Mouse (Mus musculus): ENCODE measurements around the gene Cyp2c65. TPM values are rescaled to one million over a fixed set of nuclear protein-coding genes. Genes with fewer than 3 reads are reported as not detected.
"Not testable (repeated sequence)": the region's sequence is repeated elsewhere in the genome, so short reads cannot be mapped to it uniquely, and the experiment has no call there.

Gene Cyp2c65
- total RNA-seq (2014; rRNA removed) = 0.23 TPM in 1 of 2 replicates, not detected in the other
- polyA plus RNA-seq (2015; fragmentation: Nextera tagmentation; extraction: Ambion mirVana) = not detected in 2 replicates

- Histone ChIP-seq H3K36me3 (ENCODE audit: insufficient read depth) (no peaks in the 10 kb centered on the region), H3K27me3 (ENCODE audit: insufficient read depth, low read length) (no peaks in the 10 kb centered on the region), H3K9me3 (ENCODE audit: low read length) (no peaks in the 10 kb centered on the region), H3K27ac (ENCODE audit: low read depth, low read length) (no peak within 1 kb of the TSS), H3K9ac (no peak within 1 kb of the TSS), H3K4me2 (ENCODE audit: low read depth) (no peak within 1 kb of the TSS), H3K4me1 (ENCODE audit: insufficient read depth) (no peaks in the 10 kb centered on the region), H3K4me3 (ENCODE audit: low read depth, low read length) (no peak within 1 kb of the TSS)
- no peak for TF ChIP-seq CTCF (IDR thresholded peaks at IDR 0.05; ENCODE audit: low read depth)
- WGBS = 68% methylated on average over 2 of the region's 2 CpGs
- no peak for ATAC-seq
- DNase-seq = no peak
These were observed at the start of gene Cyp2c65 for GRCm38 (mm10) chr19:39060719-39061118. Gene Cyp2c65, plus strand, starts transcription at chr19:39061015.

GRCm38 (mm10) chr19:39057928-39058327 is 2.9 kb upstream of the Cyp2c65 start:
- Histone ChIP-seq H3K27me3 (ENCODE audit: insufficient read depth, low read length) (no peaks in the 10 kb centered on the region), H3K9ac (no peak overlapping the region), H3K4me2 (ENCODE audit: low read depth) (no peak overlapping the region), H3K4me3 (ENCODE audit: low read depth, low read length) (no peak overlapping the region), H3K27ac (ENCODE audit: low read depth, low read length) (no peak overlapping the region), H3K9me3 (ENCODE audit: low read length) (no peaks in the 10 kb centered on the region), H3K36me3 (ENCODE audit: insufficient read depth) (no peaks in the 10 kb centered on the region), H3K4me1 (ENCODE audit: insufficient read depth) (no peaks in the 10 kb centered on the region)
- DNase-seq = no peak
- no peak for TF ChIP-seq CTCF (IDR thresholded peaks at IDR 0.05; ENCODE audit: low read depth)
- 91% methylated on average over 1 of the region's 1 CpGs for WGBS
- no peak for ATAC-seq

- not testable (repeated sequence) for H3K36me3 ChIP-seq (ENCODE audit: insufficient read depth); H3K27me3 ChIP-seq (ENCODE audit: insufficient read depth, low read length); H3K27ac ChIP-seq (ENCODE audit: low read depth, low read length); H3K9ac ChIP-seq; H3K4me2 ChIP-seq (ENCODE audit: low read depth); H3K4me1 ChIP-seq (ENCODE audit: insufficient read depth); H3K9me3 ChIP-seq (ENCODE audit: low read length); H3K4me3 ChIP-seq (ENCODE audit: low read depth, low read length); DNase-seq; ATAC-seq
- 66% methylated on average over 2 of the region's 2 CpGs for WGBS
These were observed 38.0 kb downstream of the Cyp2c65 start for GRCm38 (mm10) chr19:39098779-39099178.

- no peaks in the 10 kb centered on the region for H3K4me1 ChIP-seq (ENCODE audit: insufficient read depth)
- ATAC-seq (no peak), DNase-seq (no peak)
- no peak for TF ChIP-seq CTCF (IDR thresholded peaks at IDR 0.05; ENCODE audit: low read depth)
- WGBS = 83% methylated on average over 1 of the region's 1 CpGs
- no peaks in the 10 kb centered on the region for H3K9me3 ChIP-seq (ENCODE audit: low read length)
- no peak within 1 kb of the TSS for H3K27ac ChIP-seq (ENCODE audit: low read depth, low read length)
- H3K36me3 ChIP-seq (ENCODE audit: insufficient read depth) = no peaks in the 10 kb centered on the region
- no peak within 1 kb of the TSS for H3K9ac ChIP-seq
- H3K4me2 ChIP-seq (ENCODE audit: low read depth) = no peak within 1 kb of the TSS
- H3K4me3 ChIP-seq (ENCODE audit: low read depth, low read length) = no peak within 1 kb of the TSS
- no peaks in the 10 kb centered on the region for H3K27me3 ChIP-seq (ENCODE audit: insufficient read depth, low read length)
These were observed 52.8 kb downstream of the Cyp2c65 start, which contains the start of gene Cyp2c66 for GRCm38 (mm10) chr19:39113644-39114043. Gene Cyp2c66, plus strand, starts transcription at chr19:39113898.

Other genes with a start within 250 kb of the Cyp2c65 start
- 11.8 and 12.0 TPM in 2 replicates for gene Noc3l, start 241.8 kb upstream of the Cyp2c65 start, total RNA-seq (2014; rRNA removed)
- 1.5 and 1.9 TPM in 2 replicates for gene Noc3l, start 241.8 kb upstream of the Cyp2c65 start, polyA plus RNA-seq (2015; fragmentation: Nextera tagmentation; extraction: Ambion mirVana)
- gene Tbc1d12, start 224.4 kb upstream of the Cyp2c65 start, total RNA-seq (2014; rRNA removed) = 30.7 and 34.2 TPM in 2 replicates
- 5.2 and 5.5 TPM in 2 replicates for gene Tbc1d12, start 224.4 kb upstream of the Cyp2c65 start, polyA plus RNA-seq (2015; fragmentation: Nextera tagmentation; extraction: Ambion mirVana)
- 4.7 and 8.1 TPM in 2 replicates for gene Hells, start 130.1 kb upstream of the Cyp2c65 start, total RNA-seq (2014; rRNA removed)
- 2.7 and 4.8 TPM in 2 replicates for gene Hells, start 130.1 kb upstream of the Cyp2c65 start, polyA plus RNA-seq (2015; fragmentation: Nextera tagmentation; extraction: Ambion mirVana)
- gene Cyp2c55, start 54.0 kb upstream of the Cyp2c65 start, total RNA-seq (2014; rRNA removed) = 0.15 TPM in 1 of 2 replicates, not detected in the other
- not detected in 2 replicates for gene Cyp2c55, start 54.0 kb upstream of the Cyp2c65 start, polyA plus RNA-seq (2015; fragmentation: Nextera tagmentation; extraction: Ambion mirVana)
- gene Cyp2c66, start 52.9 kb downstream of the Cyp2c65 start, total RNA-seq (2014; rRNA removed) = not detected in 2 replicates
- not detected in 2 replicates for gene Cyp2c66, start 52.9 kb downstream of the Cyp2c65 start, polyA plus RNA-seq (2015; fragmentation: Nextera tagmentation; extraction: Ambion mirVana)
- gene Cyp2c29, start 208.4 kb downstream of the Cyp2c65 start, total RNA-seq (2014; rRNA removed) = not detected in 2 replicates
- gene Cyp2c29, start 208.4 kb downstream of the Cyp2c65 start, polyA plus RNA-seq (2015; fragmentation: Nextera tagmentation; extraction: Ambion mirVana) = not detected in 2 replicates